8 mouse cellular contexts compared by ENCODE assay signal in genomic region chr4:135269656-135270341, GRCm38 (mm10). TPM values are rescaled to one million over a fixed set of nuclear protein-coding genes. Genes with fewer than 3 reads are reported as not detected.
A peak's percentile ranks its signal among the peaks of the same experiment; 100 is the strongest.
DNase-seq lines count a peak whose midpoint lies in the region; ATAC-seq and TF ChIP-seq lines count a peak whose summit lies in the region.

No protein-coding gene starts in this region.

- H3K4me1 ChIP-seq in forebrain, embryonic 12.5 days = peaks cover 50% of the 10 kb centered on the region
- peaks cover 46% of the 10 kb centered on the region for H3K4me1 ChIP-seq in limb, embryonic 15.5 days
- H3K4me1 ChIP-seq in small intestine, adult 2 months (ENCODE audit: control insufficient read depth, insufficient read depth, insufficient read length, low read length) = peaks cover 13% of the 10 kb centered on the region; the same call in 1 of the 2 replicates

- no peak for TF ChIP-seq POLR2A in small intestine, adult 2 months (IDR thresholded peaks at IDR 0.05; ENCODE audit: low read depth, low read length)

- H3K9me3 ChIP-seq in forebrain, embryonic 12.5 days = no peaks in the 10 kb centered on the region
- no peaks in the 10 kb centered on the region for H3K9me3 ChIP-seq in limb, embryonic 15.5 days

- no peak for ATAC-seq in forebrain, embryonic 12.5 days (ENCODE audit: low FRiP score)
- ATAC-seq in limb, embryonic 15.5 days (ENCODE audit: insufficient number of reproducible peaks, low FRiP score, low TSS enrichment, low read depth) = no peak
- no peak for ATAC-seq in erythroid progenitor cell, adult 5-6 weeks (replicated peaks; ENCODE audit: low FRiP score, poor library complexity, severe bottlenecking)

- H3K4me2 ChIP-seq in forebrain, embryonic 12.5 days = peak overlapping the region; percentile 86
- peak overlapping the region; percentile 64 for H3K4me2 ChIP-seq in limb, embryonic 15.5 days

- peak overlapping the region; percentile 93 for H3K4me3 ChIP-seq in forebrain, embryonic 12.5 days (replicated peaks)
- peak overlapping the region; percentile 92; the same call in 1 of the 2 replicates for H3K4me3 ChIP-seq in limb, embryonic 15.5 days
- no peak overlapping the region for H3K4me3 ChIP-seq in small intestine, adult 2 months (ENCODE audit: low read depth, low read length)

- peak; percentile 37 to 57 for DNase-seq in lung, adult 18-20 months
- DNase-seq in lung, postnatal 10 days = no peak
- no peak for DNase-seq in layer of hippocampus, adult 11-12 months (ENCODE audit: low spot score)
- DNase-seq in cerebellum, postnatal 25 days = no peak

- 0 out of 2 replicates have a peak, but pooled peaks cover 9% of the 10 kb centered on the region for H3K36me3 ChIP-seq in forebrain, embryonic 12.5 days (replicated peaks)
- H3K36me3 ChIP-seq in limb, embryonic 15.5 days = no peaks in the 10 kb centered on the region
- no peaks in the 10 kb centered on the region for H3K36me3 ChIP-seq in small intestine, adult 2 months (ENCODE audit: control insufficient read depth, insufficient read depth, low read length)

- WGBS in forebrain, embryonic 12.5 days = 79% methylated on average over 7 of the region's 7 CpGs
- WGBS in limb, embryonic 15.5 days = 70% methylated on average over 7 of the region's 7 CpGs
- WGBS in small intestine, adult 2 months = 73% methylated on average over 7 of the region's 7 CpGs

- no peak for TF ChIP-seq CTCF in small intestine, adult 2 months (IDR thresholded peaks at IDR 0.05; ENCODE audit: extremely low read depth, insufficient read length, insufficient replicate concordance, low read depth, low read length)

- no peak overlapping the region for H3K27ac ChIP-seq in forebrain, embryonic 12.5 days
- no peak overlapping the region for H3K27ac ChIP-seq in limb, embryonic 15.5 days
- peak overlapping the region; percentile 26; the same call in 1 of the 2 replicates for H3K27ac ChIP-seq in small intestine, adult 2 months (ENCODE audit: insufficient read depth, low read depth, low read length)

- H3K9ac ChIP-seq in forebrain, embryonic 12.5 days = 0 out of 2 replicates have a peak overlapping the region, but pooled peaks have one; percentile 93
- H3K9ac ChIP-seq in limb, embryonic 15.5 days = no peak overlapping the region

- peaks cover 16% of the 10 kb centered on the region for H3K27me3 ChIP-seq in forebrain, embryonic 12.5 days
- H3K27me3 ChIP-seq in limb, embryonic 15.5 days = peaks cover 6% of the 10 kb centered on the region; the same call in 1 of the 2 replicates
- no peaks in the 10 kb centered on the region for H3K27me3 ChIP-seq in small intestine, adult 2 months (ENCODE audit: control insufficient read depth, insufficient read depth, low read length)

RNA-seq across cellular contexts. Expression of gene Clic4, which starts 2.8 kb away (rescaled TPM):
- polyA plus RNA-seq in forebrain, embryonic 12.5 days (2016; fragmentation: Nextera tagmentation; extraction: Ambion mirVana) = 205 and 221 TPM in 2 replicates
- polyA plus RNA-seq in limb, embryonic 15.5 days (2015; fragmentation: Nextera tagmentation; extraction: Ambion mirVana) = 117 and 133 TPM in 2 replicates
- 20.6 and 26.2 TPM in 2 replicates for polyA plus RNA-seq in small intestine, adult 2 months (2012; rRNA removed)
- 121 and 125 TPM in 2 replicates for total RNA-seq in erythroid progenitor cell, adult 5-6 weeks (2015; ENCODE audit: low replicate concordance)
- total RNA-seq in erythroid progenitor cell, adult 5-6 weeks (2017; ENCODE audit: low replicate concordance) = 139 and 144 TPM in 2 replicates

Comparison
In these comparisons a context has a peak if more than half of its experiments do, and no peak if none do; other contexts are left out.
1. DNase-seq: peak in lung, adult 18-20 months (2 of 2); none in lung, postnatal 10 days (single experiment), layer of hippocampus, adult 11-12 months (single experiment) and cerebellum, postnatal 25 days (0 of 2).